Mouse (Mus musculus) E14TG2a.4 (cell line): Measurements from ENCODE around the gene Rnf207.

Source experiments
- CTCF ChIP-seq: conservative IDR thresholded peaks from 2 replicates; pipeline ENCODE4 v1.5.1; 2014; ENCODE audit warnings: low read length
- NANOG ChIP-seq: IDR thresholded peaks from 2 replicates; pipeline ENCODE4 v1.6.1; 2014; ENCODE audit warnings: borderline replicate concordance, low read length, mixed read lengths
- POU5F1 ChIP-seq: IDR thresholded peaks from 2 replicates; pipeline ENCODE4 v1.6.1; 2014; ENCODE audit warnings: low read length, borderline replicate concordance

DNA sequence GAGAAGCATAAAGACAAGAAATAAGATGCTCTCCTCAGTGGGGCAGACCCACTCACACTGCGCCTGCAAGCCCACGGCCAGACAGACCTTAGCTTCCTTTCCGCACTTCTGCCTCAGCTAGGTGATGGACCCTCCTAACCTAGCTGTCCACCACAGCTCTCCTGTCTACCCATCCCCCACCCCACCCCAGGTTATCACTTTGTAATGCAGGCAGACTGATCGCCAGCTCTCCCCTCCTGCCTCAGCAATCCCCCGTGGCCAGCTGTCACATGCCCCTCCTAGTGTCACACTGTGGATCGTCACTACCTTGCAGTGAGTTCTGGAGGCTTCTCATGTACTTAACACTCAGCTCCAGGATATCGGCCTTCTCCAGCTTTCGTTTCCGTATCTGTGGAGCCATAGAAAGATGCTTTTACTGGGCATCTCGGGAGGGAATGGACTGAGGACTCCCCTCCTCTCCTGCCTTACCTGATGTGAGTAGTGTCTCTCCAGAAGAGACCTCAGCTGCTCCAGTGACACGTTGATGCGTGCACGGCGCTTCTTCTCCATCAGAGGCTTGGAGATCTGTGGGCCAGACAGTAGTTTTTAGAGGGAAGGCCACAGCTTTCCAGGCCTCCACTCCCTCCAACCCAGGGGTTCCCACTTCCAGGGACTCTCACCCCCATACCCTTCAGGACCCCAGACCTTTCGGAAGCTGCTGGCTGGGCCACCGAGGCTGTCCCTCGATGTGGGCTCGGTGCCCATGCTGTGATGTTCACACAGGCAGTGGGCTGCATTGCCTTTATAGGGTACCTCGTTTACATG is 31.3 kb downstream of the Rnf207 start:
- no peak for TF ChIP-seq CTCF
- TF ChIP-seq NANOG = no peak
- no peak for TF ChIP-seq POU5F1
